Mouse (Mus musculus): ENCODE measurements around the gene Gm21970. TPM values are rescaled to one million over a fixed set of nuclear protein-coding genes. Genes with fewer than 3 reads are reported as not detected.

Gm21970 gene
- total RNA-seq, 2 experiments from 2014 or later = not detected

DNA sequence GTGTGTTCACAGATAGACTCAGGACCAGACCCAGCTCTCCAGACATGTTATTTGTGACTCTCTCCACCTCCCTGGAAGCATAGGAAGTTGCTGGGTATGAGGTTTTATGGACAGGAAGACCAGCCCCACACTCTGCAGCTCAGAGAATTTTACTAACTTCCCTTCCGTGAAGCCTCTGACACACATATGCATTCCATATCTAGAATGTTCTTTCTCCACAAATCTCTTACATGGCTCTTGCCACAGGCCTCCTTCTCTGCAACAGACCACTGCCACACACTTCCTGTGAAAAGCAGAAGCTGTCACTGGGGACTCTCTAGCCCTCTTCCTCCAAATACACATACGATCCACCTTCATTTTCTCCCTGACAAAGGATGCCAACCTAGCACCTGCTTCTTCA is 24.5 kb upstream of the Gm21970 start:
- intact Hi-C loops (cut with DNase I) = no loop called here
- no peak for DNase-seq

DNA sequence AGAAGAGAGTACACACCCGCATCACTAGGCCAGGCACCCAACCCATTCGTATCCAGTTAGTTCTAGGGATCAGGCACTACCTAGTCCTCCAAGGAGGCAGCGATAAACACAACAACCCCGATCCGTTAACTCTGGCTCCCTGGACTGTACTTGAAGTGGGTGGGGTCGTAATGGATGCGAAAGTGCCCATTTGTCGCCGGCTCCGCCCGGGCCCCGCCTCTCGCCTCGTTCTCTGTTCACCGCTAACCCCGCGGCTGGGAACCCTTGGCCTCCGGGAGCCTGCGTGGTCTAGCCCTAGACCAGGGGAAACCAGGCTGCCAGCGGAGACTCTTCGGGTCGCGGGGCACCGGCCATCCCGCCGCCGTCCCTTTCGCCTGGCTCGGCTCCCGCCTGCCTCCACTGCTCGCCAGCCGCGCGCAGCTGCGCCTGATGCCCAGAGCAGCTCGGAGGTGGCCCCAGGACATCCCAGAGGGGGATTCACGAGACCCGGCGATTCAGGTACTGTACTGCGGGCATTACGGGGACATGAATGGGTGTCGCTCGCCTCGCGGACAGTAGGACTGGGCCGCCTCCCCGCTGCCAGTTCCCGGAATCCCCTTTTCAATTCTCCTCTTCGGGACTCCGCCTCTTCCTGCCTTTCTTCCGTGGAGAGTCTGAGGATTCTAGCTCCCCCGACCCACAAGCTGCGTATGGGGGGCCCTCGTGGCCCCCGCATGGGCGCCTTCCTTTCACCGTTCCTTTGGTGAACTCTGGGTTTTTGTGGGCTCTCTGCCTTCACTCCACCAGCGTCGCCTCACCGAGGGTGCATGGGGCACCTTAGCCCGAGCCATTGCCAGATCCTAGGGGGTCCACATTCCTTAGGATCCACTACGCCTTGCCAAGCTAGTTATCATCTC is 18.7 kb upstream of the Gm21970 start, which contains the start of gene Ifnar2:
Gene Ifnar2, plus strand, starts transcription at position 207 of the 896 bp plus-strand sequence.
- intact Hi-C loops (cut with DNase I) = loop anchor here (2.0 kb wide), 1 partner anchor 34 kb away; the partner anchor contains the start of gene Il10rb
- DNase-seq = peak; percentile 89 to 90

GRCm38 (mm10) chr16:91373473-91374252 is 17.9 kb upstream of the Gm21970 start:
- DNase-seq = no peak
- intact Hi-C loops (cut with DNase I) = loop anchor here (2.0 kb wide), 1 partner anchor 33 kb away; the partner anchor contains the start of gene Il10rb

GRCm38 (mm10) chr16:91374253-91374634 is 17.3 kb upstream of the Gm21970 start:
- DNase-seq = no peak
- intact Hi-C loops (cut with DNase I) = no loop called here

GRCm38 (mm10) chr16:91376701-91377100 is 14.8 kb upstream of the Gm21970 start:
- intact Hi-C loops (cut with DNase I) = no loop called here
- DNase-seq = peak; percentile 25 to 33

DNA sequence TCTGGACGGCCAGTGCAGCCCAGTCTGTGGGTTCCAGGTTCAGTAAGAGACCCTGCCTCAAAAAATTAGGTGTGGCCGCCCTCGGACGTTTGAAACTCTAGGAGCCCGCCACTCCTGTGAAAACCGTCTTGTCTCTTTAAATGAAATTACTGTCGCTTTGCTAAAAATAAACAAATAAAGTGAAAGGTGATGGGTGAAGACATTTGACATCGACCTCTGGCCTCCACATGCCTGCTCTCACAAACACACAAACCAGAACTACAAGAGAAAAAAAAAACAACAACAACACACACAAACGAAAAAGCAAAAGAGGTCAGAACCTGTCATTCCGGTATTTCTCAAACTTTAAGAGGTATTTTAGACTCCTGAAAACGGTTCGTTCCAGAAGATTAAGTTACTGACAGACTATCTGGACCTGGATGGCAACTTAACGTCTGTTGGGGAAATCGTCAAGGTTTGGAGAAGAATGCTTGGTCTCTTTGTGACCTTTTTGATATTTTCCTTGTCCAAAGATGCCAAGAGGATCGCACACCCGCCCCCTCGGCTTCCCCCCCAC is 13.0 kb upstream of the Gm21970 start:
- no peak for DNase-seq
- intact Hi-C loops (cut with DNase I) = no loop called here

DNA sequence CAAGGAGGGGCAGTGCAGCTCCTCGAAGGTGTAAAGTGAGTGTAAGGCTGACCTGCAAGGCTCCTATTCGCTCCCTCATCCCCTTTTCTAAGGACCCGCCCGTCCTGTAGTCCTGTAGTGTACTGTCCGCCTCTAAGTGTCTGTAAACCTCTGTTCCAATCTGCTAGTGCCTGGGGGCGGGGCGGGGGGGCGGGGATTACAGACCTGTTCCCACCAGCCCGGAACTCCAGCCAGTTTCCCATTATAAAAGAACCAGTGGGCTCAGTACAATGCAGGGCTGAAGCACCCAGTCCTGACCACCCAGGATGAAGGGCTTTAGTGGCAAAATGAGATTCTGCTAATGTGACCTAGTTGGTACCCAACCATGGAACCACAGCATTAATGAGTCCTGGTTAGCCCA is 12.5 kb upstream of the Gm21970 start:
- intact Hi-C loops (cut with DNase I) = no loop called here
- DNase-seq = no peak

DNA sequence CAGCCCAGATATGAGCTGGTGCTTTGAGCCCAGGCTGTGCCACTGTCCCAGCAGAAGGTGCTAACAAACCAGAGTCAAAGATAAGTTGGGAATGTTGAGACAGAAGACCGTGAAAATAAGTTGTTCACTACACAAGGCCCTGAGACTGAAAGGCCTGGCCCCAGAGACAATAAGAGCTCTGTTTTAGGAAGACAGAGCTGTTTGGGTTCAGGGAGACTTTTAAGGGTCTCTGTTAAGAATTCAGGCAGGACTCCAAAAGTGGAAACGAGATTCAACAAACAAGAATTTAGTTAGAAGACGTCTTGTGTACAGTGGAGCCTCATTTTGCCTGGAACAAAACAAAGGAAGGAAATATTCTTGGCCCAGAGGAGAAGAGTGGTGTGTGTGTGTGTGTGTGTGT is 12.1 kb upstream of the Gm21970 start:
- intact Hi-C loops (cut with DNase I) = no loop called here
- no peak for DNase-seq

DNA sequence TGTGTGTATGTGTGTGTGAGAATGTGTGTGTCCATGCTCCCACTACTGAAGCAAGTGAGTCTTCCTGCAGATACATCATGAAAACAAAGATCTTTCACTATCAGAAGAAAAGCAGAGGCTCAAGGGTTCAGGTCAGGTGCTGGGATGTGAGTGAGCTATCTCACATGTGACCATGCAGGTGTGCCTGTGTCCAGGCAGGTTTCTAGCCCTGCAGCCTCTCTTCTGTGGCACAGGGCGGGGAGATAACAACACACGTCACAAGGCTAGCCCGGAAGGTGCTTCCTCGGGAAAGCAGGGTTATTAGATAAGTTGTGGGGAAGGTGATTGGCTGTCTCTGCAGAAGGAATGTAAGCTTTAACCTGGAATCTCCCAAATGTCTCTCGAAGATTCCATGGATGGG is 11.4 kb upstream of the Gm21970 start:
- DNase-seq = no peak
- intact Hi-C loops (cut with DNase I) = no loop called here

DNA sequence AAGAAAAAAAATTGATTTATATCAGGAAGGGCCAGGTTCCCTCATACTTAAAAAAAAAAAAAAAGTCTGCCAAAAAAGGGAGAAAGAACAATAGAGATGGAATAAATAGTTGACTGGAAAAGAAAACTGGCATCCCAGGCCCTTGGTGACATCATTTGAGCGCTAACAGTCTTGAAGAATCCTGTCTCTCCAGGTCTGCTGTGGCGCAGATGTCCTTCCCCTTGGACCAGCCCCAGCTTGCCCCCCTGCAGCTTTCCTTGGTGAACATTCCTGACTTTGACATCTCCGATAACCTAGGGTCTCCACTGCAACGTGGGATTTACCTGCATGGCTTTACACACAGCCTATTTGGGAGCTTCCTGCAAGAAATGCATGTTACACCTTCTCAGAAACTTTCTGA is 9.9 kb upstream of the Gm21970 start:
- intact Hi-C loops (cut with DNase I) = no loop called here
- DNase-seq = no peak

- intact Hi-C loops (cut with DNase I) = no loop called here
- DNase-seq = no peak
Measured at GRCm38 (mm10) chr16:91382261-91382790, 9.2 kb upstream of the Gm21970 start.

DNA sequence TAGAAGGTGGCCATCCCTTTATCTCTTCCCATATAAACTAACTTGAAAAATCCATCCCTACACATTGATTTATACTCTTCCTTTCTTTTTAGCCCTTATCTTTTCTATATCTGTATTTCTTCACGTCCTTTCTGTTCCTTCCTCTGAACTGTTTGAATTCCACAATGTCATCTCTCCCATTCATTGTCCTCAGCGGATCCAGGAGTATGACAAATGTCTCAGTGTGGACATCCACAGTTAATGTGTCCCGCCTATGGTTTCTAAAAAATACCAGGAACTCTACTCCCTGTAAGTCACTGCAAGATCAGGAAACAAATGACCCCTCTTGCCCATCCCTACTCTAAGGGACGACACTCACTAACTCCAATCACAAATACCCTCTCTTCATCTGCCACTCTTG is 7.3 kb upstream of the Gm21970 start:
- intact Hi-C loops (cut with DNase I) = loop anchor here (2.0 kb wide), 1 partner anchor 21 kb away; no protein-coding TSS in a partner anchor
- DNase-seq = no peak

DNA sequence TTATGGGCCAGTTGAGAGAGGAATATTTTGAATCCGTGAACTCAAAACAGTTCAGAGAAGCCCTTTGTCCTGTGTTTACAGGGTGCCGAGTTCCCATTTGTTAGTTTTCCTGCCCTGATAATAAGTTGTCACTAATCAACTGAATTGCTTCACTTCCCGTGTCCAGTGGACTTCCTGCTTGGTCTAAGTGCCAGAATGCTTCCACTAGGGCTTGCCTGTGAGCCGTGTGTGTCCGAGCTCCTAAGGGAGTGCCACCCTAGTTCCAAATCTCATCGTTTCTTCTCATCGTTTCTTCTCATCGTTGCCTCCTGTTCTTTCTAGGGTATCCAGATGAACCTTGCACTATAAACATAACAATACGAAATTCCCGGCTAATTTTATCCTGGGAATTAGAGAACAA is 5.9 kb upstream of the Gm21970 start:
- intact Hi-C loops (cut with DNase I) = loop anchor here (2.0 kb wide), 1 partner anchor 23 kb away; no protein-coding TSS in a partner anchor
- DNase-seq = peak; percentile 59 to 66

- DNase-seq = no peak
- intact Hi-C loops (cut with DNase I) = no loop called here
Measured at GRCm38 (mm10) chr16:91386419-91387120, 5.0 kb upstream of the Gm21970 start.

GRCm38 (mm10) chr16:91387121-91387486 is 4.4 kb upstream of the Gm21970 start:
- no peak for DNase-seq
- intact Hi-C loops (cut with DNase I) = no loop called here

DNA sequence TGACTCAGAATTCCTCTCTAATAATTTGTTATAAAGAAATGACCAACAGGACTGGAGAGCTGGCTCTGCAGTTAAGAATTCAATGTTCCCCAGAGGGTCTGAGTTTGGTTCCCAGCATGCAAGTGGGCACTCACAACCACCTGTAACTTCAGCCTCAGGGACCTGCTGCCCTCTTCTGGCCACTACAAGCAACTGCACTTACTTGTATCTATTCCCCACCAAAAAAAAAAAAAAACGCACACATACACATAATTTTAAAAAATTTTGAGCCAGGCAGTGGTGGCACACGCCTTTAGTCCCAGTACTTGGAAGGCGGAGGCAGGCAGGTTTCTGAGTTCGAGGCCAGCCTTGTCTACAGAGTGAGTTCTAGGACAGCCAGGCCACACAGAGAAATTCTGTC is 1.4 kb upstream of the Gm21970 start:
- DNase-seq = no peak
- intact Hi-C loops (cut with DNase I) = no loop called here

- intact Hi-C loops (cut with DNase I) = no loop called here
- peak; percentile 58 to 68 for DNase-seq
Measured at GRCm38 (mm10) chr16:91394826-91395410, 3.4 kb downstream of the Gm21970 start.

DNA sequence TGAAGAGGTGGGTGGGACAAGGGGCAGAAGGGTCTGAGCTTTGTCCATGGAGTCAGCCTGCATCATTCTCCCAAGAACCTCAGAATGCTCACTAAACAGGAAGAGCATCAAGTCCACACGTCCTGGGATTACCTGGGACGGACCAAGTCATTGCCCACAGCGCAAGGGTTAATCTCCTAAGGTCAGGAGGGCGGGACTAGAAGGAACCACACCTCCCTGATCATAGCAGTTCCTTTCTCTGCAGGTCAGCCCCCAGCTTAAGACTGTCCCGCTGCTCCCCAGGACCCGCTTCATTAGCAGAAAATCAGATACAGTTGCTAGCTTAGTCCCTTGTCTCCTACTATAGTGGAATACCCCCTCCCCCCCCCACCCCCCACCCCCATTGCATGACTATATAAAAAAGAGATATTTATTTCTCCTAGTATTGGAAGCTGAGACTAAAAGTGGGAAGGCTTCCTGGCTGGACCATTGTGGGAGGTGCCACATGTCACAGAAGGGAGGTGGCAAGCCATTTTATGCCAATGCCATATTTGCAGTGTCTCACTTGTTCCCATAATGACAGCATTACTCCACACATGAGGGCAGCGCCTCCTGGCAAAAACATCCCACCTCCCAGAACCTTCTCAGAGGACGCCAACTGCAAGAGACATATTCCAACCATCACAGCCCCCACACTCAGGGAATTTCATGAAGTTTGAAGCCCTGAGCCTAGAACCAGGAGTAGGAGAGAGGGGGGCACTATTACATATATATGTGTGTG is 4.3 kb downstream of the Gm21970 start:
- intact Hi-C loops (cut with DNase I) = no loop called here
- DNase-seq = no peak

GRCm38 (mm10) chr16:91396844-91397537 is 5.5 kb downstream of the Gm21970 start:
- intact Hi-C loops (cut with DNase I) = no loop called here
- DNase-seq = no peak
